ENCODE assay signal across 13 mouse cellular contexts in genomic region chr10:82661820-82662219, GRCm38 (mm10). TPM values are rescaled to one million over a fixed set of nuclear protein-coding genes. Genes with fewer than 3 reads are reported as not detected.
DNase-seq lines count a peak whose midpoint lies in the region; ATAC-seq and TF ChIP-seq lines count a peak whose summit lies in the region.
"Had no signal": no experiment of that assay in that cellular context is flagged by ENCODE, and none has a peak within 500 bp of the region (broad histone marks: within the 10 kb centered on the region; RNA-seq: fewer than 3 reads in every experiment).

No protein-coding gene starts in this region.

- peak overlapping the region; percentile 49 for H3K27ac ChIP-seq in hindbrain, postnatal 0 days
- no peak overlapping the region for H3K27ac ChIP-seq in hindbrain, embryonic 11.5 days (ENCODE audit: low read depth, low read length)
- H3K27ac ChIP-seq: limb, embryonic 13.5 days had no signal

- H3K4me3 ChIP-seq in hindbrain, postnatal 0 days (ENCODE audit: low read length) = no peak overlapping the region
- no peak overlapping the region for H3K4me3 ChIP-seq in hindbrain, embryonic 11.5 days (ENCODE audit: low read depth, low read length)
- no peak overlapping the region for H3K4me3 ChIP-seq in lung, adult 2 months (replicated peaks; ENCODE audit: extremely low read depth, low read depth, low read length)
- H3K4me3 ChIP-seq: limb, embryonic 13.5 days had no signal

- H3K36me3 ChIP-seq in hindbrain, postnatal 0 days (ENCODE audit: insufficient read depth, low read length) = no peaks in the 10 kb centered on the region
- H3K36me3 ChIP-seq in hindbrain, embryonic 11.5 days (ENCODE audit: control insufficient read depth, insufficient read depth, low read length) = no peaks in the 10 kb centered on the region

- H3K27me3 ChIP-seq in hindbrain, postnatal 0 days (ENCODE audit: insufficient read depth, low read length) = no peaks in the 10 kb centered on the region
- no peaks in the 10 kb centered on the region for H3K27me3 ChIP-seq in hindbrain, embryonic 11.5 days (ENCODE audit: control insufficient read depth, insufficient read depth, low read length)
- H3K27me3 ChIP-seq: CH12.LX; limb, embryonic 13.5 days had no signal

- ATAC-seq in hindbrain, postnatal 0 days = no peak
- ATAC-seq in hindbrain, embryonic 11.5 days (ENCODE audit: low FRiP score) = no peak
- ATAC-seq: midbrain, embryonic 16.5 days had no signal

- H3K4me1 ChIP-seq in hindbrain, postnatal 0 days (ENCODE audit: insufficient read depth, low read length) = no peaks in the 10 kb centered on the region
- H3K4me1 ChIP-seq in hindbrain, embryonic 11.5 days (replicated peaks; ENCODE audit: control insufficient read depth, insufficient read depth, low read length) = 0 out of 2 replicates have a peak, but pooled peaks cover 2% of the 10 kb centered on the region
- H3K4me1 ChIP-seq in lung, adult 2 months (ENCODE audit: control insufficient read depth, insufficient read depth, low read length) = peaks cover 2% of the 10 kb centered on the region; the same call in 1 of the 2 replicates

- DNase-seq in hindbrain, postnatal 0 days (ENCODE audit: low spot score) = no peak
- no peak for DNase-seq in hindbrain, embryonic 11.5 days (ENCODE audit: low spot score)
- DNase-seq in cerebellum, adult 9-11 months = peak; percentile 57
- DNase-seq in left cerebral cortex, adult 18-20 months (ENCODE audit: low spot score in 2 of 2) = peak; percentile 52 to 72
- peak; percentile 16 for DNase-seq in skeletal muscle tissue, adult 2 months (ENCODE audit: low read depth, low spot score)
- DNase-seq in lung, adult 2 months = no peak
- no peak for DNase-seq in kidney, adult 8-10 months
- DNase-seq in kidney, postnatal 14 days = no peak
- DNase-seq: kidney, adult 9 months; lung, postnatal 14 days had no signal

- no peak for TF ChIP-seq CTCF in hindbrain, postnatal 0 days (IDR thresholded peaks at IDR 0.05; ENCODE audit: low read depth)
- no peak for TF ChIP-seq CTCF in lung, adult 2 months (IDR thresholded peaks at IDR 0.05; ENCODE audit: insufficient read depth, low read length)

- H3K4me2 ChIP-seq in hindbrain, postnatal 0 days (ENCODE audit: low read depth, low read length) = no peak overlapping the region
- no peak overlapping the region for H3K4me2 ChIP-seq in hindbrain, embryonic 11.5 days (replicated peaks; ENCODE audit: low read depth, low read length)
- H3K4me2 ChIP-seq: limb, embryonic 13.5 days had no signal

- H3K9me3 ChIP-seq in hindbrain, postnatal 0 days (ENCODE audit: low read length) = no peaks in the 10 kb centered on the region
- H3K9me3 ChIP-seq in hindbrain, embryonic 11.5 days (ENCODE audit: control insufficient read depth, low read length) = no peaks in the 10 kb centered on the region
- H3K9me3 ChIP-seq: limb, embryonic 13.5 days had no signal

- no peak overlapping the region for H3K9ac ChIP-seq in hindbrain, postnatal 0 days (replicated peaks; ENCODE audit: low read length)
- H3K9ac ChIP-seq in hindbrain, embryonic 11.5 days (ENCODE audit: low read depth, low read length) = no peak overlapping the region
- H3K9ac ChIP-seq: limb, embryonic 13.5 days had no signal

- no peak for TF ChIP-seq POLR2A in lung, adult 2 months (IDR thresholded peaks at IDR 0.05; ENCODE audit: borderline replicate concordance, extremely low read depth, low read depth, low read length)

- WGBS in hindbrain, postnatal 0 days = 82% methylated on average over 8 of the region's 8 CpGs
- WGBS in hindbrain, embryonic 11.5 days = 88% methylated on average over 8 of the region's 8 CpGs
- WGBS in lung, adult 2 months = 79% methylated on average over 8 of the region's 8 CpGs

RNA-seq across cellular contexts. Expression of gene Glt8d2, which starts 28.6 kb away (rescaled TPM):
- total RNA-seq in hindbrain, postnatal 0 days (2014; rRNA removed) = 1.0 and 2.1 TPM in 2 replicates
- 1.2 and 1.5 TPM in 2 replicates for polyA plus RNA-seq in hindbrain, postnatal 0 days (2015; fragmentation: Nextera tagmentation; extraction: Ambion mirVana)
- 4.4 and 4.6 TPM in 2 replicates for polyA plus RNA-seq in hindbrain, embryonic 11.5 days (2014; fragmentation: Nextera tagmentation; extraction: Ambion mirVana)
- 10 to 100 TPM; 25.4 to 25.9 TPM for total RNA-seq in left cerebral cortex, adult 18-20 months (2021)
- 4.4 and 5.5 TPM in 2 replicates for polyA plus RNA-seq in lung, adult 2 months (2012; rRNA removed)
- total RNA-seq: CH12.LX had no signal

RNA-seq across cellular contexts. Expression of gene Tdg, which starts 32.2 kb away (rescaled TPM):
- 58.9 and 63.9 TPM in 2 replicates for total RNA-seq in hindbrain, postnatal 0 days (2014; rRNA removed)
- polyA plus RNA-seq in hindbrain, postnatal 0 days (2015; fragmentation: Nextera tagmentation; extraction: Ambion mirVana) = 120 and 126 TPM in 2 replicates
- polyA plus RNA-seq in hindbrain, embryonic 11.5 days (2014; fragmentation: Nextera tagmentation; extraction: Ambion mirVana) = 277 and 328 TPM in 2 replicates
- 10 to 100 TPM; 35.7 to 41.1 TPM for total RNA-seq in left cerebral cortex, adult 18-20 months (2021)
- polyA plus RNA-seq in lung, adult 2 months (2012; rRNA removed) = 13.6 and 20.5 TPM in 2 replicates

RNA-seq across cellular contexts. Expression of gene Hcfc2, which starts 34.1 kb away (rescaled TPM):
- 19.2 and 22.9 TPM in 2 replicates for total RNA-seq in hindbrain, postnatal 0 days (2014; rRNA removed)
- 24.8 and 29.7 TPM in 2 replicates for polyA plus RNA-seq in hindbrain, postnatal 0 days (2015; fragmentation: Nextera tagmentation; extraction: Ambion mirVana)
- polyA plus RNA-seq in hindbrain, embryonic 11.5 days (2014; fragmentation: Nextera tagmentation; extraction: Ambion mirVana) = 34.4 and 35.4 TPM in 2 replicates
- total RNA-seq in left cerebral cortex, adult 18-20 months (2021) = 10 to 100 TPM; 49.4 to 58.5 TPM
- polyA plus RNA-seq in lung, adult 2 months (2012; rRNA removed) = 6.9 and 9.3 TPM in 2 replicates

RNA-seq across cellular contexts. Expression of gene 1190007I07Rik, which starts 38.8 kb away (rescaled TPM):
- total RNA-seq in hindbrain, postnatal 0 days (2014; rRNA removed) = 23.3 and 31.0 TPM in 2 replicates
- 35.2 and 38.0 TPM in 2 replicates for polyA plus RNA-seq in hindbrain, postnatal 0 days (2015; fragmentation: Nextera tagmentation; extraction: Ambion mirVana)
- polyA plus RNA-seq in hindbrain, embryonic 11.5 days (2014; fragmentation: Nextera tagmentation; extraction: Ambion mirVana) = 33.5 and 33.7 TPM in 2 replicates
- 10 to 100 TPM; 18.1 to 20.9 TPM for total RNA-seq in left cerebral cortex, adult 18-20 months (2021)
- 22.3 and 37.2 TPM in 2 replicates for polyA plus RNA-seq in lung, adult 2 months (2012; rRNA removed)

Comparison
In these comparisons a context has a peak if more than half of its experiments do, and no peak if none do; other contexts are left out.
1. DNase-seq: peak in cerebellum, adult 9-11 months (single experiment), left cerebral cortex, adult 18-20 months (2 of 2) and skeletal muscle tissue, adult 2 months (single experiment); none in hindbrain, postnatal 0 days (single experiment), hindbrain, embryonic 11.5 days (single experiment), lung, adult 2 months (single experiment), kidney, adult 8-10 months (0 of 2) and kidney, postnatal 14 days (single experiment).